Mouse (Mus musculus) neural tube, embryonic 11.5 days (tissue): Measurements from ENCODE around the gene Tmem238. TPM values are rescaled to one million over a fixed set of nuclear protein-coding genes. Genes with fewer than 3 reads are reported as not detected.

Experiments
- ATAC-seq: fragments of 200-750 bp; cut with Nextera tagmentation; 2 replicates; pipeline ENCODE4 v1.8.0; 2017; ENCODE audit warnings: moderate number of reproducible peaks, mild to moderate bottlenecking, moderate TSS enrichment, moderate library complexity; ENCODE audit not compliant: insufficient read depth, low FRiP score, low TSS enrichment
- DNase-seq: peaks from one replicate; pipeline ENCODE4 v3.0.0-alpha.2; 2015; ENCODE audit warnings: low spot score
- H3K27ac ChIP-seq: fragments of 300-500 bp; sonication (generic); 2 replicates; pipeline ENCODE4 v1.5.1; 2014; ENCODE audit warnings: low read depth, mild to moderate bottlenecking, low read length
- H3K27me3 ChIP-seq: fragments of 300-500 bp; sonication (generic); 2 replicates; pipeline ENCODE4 v1.6.1; 2014; ENCODE audit warnings: mild to moderate bottlenecking, low read length, mixed read lengths; ENCODE audit not compliant: control insufficient read depth, insufficient read depth
- H3K36me3 ChIP-seq: fragments of 300-500 bp; sonication (generic); 2 replicates; pipeline ENCODE4 v1.6.1; 2014; ENCODE audit warnings: mild to moderate bottlenecking, low read length, moderate library complexity, mixed read lengths; ENCODE audit not compliant: control insufficient read depth, insufficient read depth
- H3K4me1 ChIP-seq: fragments of 300-500 bp; sonication (generic); 2 replicates; pipeline ENCODE4 v1.6.1; 2014; ENCODE audit warnings: low read length, mixed read lengths; ENCODE audit not compliant: control insufficient read depth, insufficient read depth
- H3K4me2 ChIP-seq: fragments of 300-500 bp; sonication (generic); 2 replicates; pipeline ENCODE4 v1.6.1; 2014; ENCODE audit warnings: low read depth, mild to moderate bottlenecking, moderate library complexity
- H3K4me3 ChIP-seq: fragments of 300-500 bp; sonication (generic); 2 replicates; pipeline ENCODE4 v1.5.1; 2014; ENCODE audit warnings: low read depth, low read length
- H3K9ac ChIP-seq: fragments of 300-500 bp; sonication (generic); 2 replicates; pipeline ENCODE4 v1.6.1; 2014; ENCODE audit warnings: mild to moderate bottlenecking, low read length
- H3K9me3 ChIP-seq: fragments of 300-500 bp; sonication (generic); 2 replicates; pipeline ENCODE4 v1.6.1; 2016; ENCODE audit warnings: low read length; ENCODE audit not compliant: control insufficient read depth
- WGBS: fragments of 180-500 bp; shearing (Covaris S2); extraction: QIAGEN DNeasy Blood & Tissue Kit; methylation state at CpG from one replicate; pipeline ENCODE4 v1.1.7; 2014; 5-methylcytosine and 5-hydroxymethylcytosine counted together
- polyA plus RNA-seq: library from polyadenylated mRNA; unstranded; fragments of >200 nt; fragmentation: Nextera tagmentation; extraction: Ambion mirVana; gene quantifications from 2 replicates; pipeline ENCODE4 v1.2.1, GENCODE M21; 2014

Tmem238 gene
- polyA plus RNA-seq, 1 experiment from 2014 or later, result 1.7 TPM

DNA sequence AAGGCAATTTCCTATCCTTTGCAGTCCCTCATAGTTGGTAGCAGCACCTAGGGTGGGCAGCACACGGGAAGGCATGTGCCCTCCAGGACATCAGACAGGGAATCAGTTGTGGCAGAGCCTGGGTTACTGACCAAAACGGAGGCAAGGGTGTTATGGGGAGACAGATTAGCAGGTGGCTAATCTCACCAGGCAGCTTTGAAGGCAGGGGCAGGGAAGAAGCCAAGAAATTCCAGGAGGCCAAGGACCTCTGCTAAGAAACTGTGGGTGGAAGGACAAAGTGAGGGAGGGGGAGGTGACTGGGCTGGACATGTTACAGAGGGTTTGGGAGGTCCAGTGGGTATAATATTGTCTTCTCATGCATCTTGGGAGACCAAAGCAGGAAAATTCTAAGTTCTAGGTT is 46.1 kb downstream of the Tmem238 start:
- 83% methylated on average over 2 of the region's 2 CpGs for WGBS
- DNase-seq (no peak), ATAC-seq (no peak)
- peaks cover 7% of the 10 kb centered on the region for H3K36me3 ChIP-seq
- no peak overlapping the region for H3K9ac ChIP-seq
- H3K27ac ChIP-seq, result no peak overlapping the region
- peaks cover 17% of the 10 kb centered on the region for H3K4me1 ChIP-seq
- no peaks in the 10 kb centered on the region for H3K9me3 ChIP-seq
- H3K4me2 ChIP-seq, result no peak overlapping the region
- H3K27me3 ChIP-seq, result no peaks in the 10 kb centered on the region
- no peak overlapping the region for H3K4me3 ChIP-seq

GRCm38 (mm10) chr7:4742482-4742819 is 47.0 kb downstream of the Tmem238 start:
- no peaks in the 10 kb centered on the region for H3K9me3 ChIP-seq
- 87% methylated on average over 6 of the region's 6 CpGs for WGBS
- DNase-seq (no peak), ATAC-seq (no peak)
- H3K4me3 ChIP-seq, result no peak overlapping the region
- peaks cover 17% of the 10 kb centered on the region for H3K4me1 ChIP-seq
- no peak overlapping the region; the same call in 1 of the 2 replicates for H3K4me2 ChIP-seq
- H3K27me3 ChIP-seq, result no peaks in the 10 kb centered on the region
- H3K36me3 ChIP-seq, result peaks cover 7% of the 10 kb centered on the region
- no peak overlapping the region for H3K27ac ChIP-seq
- H3K9ac ChIP-seq, result no peak overlapping the region; the same call in 1 of the 2 replicates

DNA sequence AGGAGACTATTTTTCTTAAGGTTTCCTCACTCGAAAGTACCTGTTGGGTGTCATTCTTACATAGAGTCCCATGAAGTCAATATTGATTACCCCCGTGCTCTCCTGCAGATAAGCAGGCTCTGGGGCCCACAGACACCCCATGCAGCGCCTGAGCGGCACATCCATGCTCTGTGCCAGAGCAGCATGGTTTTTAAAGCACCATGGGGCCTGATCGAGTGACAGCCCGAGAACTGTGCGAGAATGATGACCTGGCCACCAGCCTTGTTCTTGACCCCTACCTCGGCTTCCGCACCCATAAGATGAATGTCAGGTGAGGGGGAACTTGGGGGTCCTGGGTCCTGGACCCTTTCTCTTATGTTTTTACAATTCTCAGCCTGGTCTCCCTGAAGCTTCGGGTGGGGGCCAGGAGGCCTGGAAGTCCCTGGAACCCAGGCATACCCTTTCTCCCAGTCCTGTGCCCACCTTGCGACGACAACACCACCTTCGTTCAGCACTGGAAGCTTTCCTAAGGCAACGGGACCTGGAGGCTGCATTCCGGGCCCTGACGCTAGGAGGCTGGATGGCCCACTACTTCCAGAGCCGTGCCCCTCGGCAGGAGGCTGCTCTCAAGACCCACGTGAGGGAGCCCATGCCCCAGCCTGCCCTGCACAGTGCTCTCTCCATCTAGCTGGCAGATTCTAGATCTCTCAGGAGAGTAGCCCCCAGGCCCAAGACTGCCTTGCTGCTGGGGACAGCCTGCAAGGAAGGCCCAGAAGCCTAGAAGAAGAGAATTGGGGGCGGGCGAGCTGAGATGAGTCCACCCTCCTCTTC is 47.6 kb downstream of the Tmem238 start:
- H3K4me3 ChIP-seq, result peak overlapping the region; percentile 74
- 85% methylated on average over 21 of the region's 21 CpGs for WGBS
- DNase-seq (no peak), ATAC-seq (no peak)
- peak overlapping the region; percentile 88 for H3K4me2 ChIP-seq
- no peaks in the 10 kb centered on the region for H3K27me3 ChIP-seq
- no peak overlapping the region for H3K27ac ChIP-seq
- H3K9me3 ChIP-seq, result no peaks in the 10 kb centered on the region
- peaks cover 7% of the 10 kb centered on the region for H3K36me3 ChIP-seq
- H3K4me1 ChIP-seq, result peaks cover 17% of the 10 kb centered on the region
- peak overlapping the region; percentile 85 for H3K9ac ChIP-seq

GRCm38 (mm10) chr7:4741151-4741550 is 48.3 kb downstream of the Tmem238 start:
- H3K4me1 ChIP-seq, result peaks cover 17% of the 10 kb centered on the region
- no peak for ATAC-seq
- H3K4me2 ChIP-seq, result peak overlapping the region; percentile 88
- no peaks in the 10 kb centered on the region for H3K9me3 ChIP-seq
- WGBS, result 7% methylated on average over 4 of the region's 4 CpGs
- H3K4me3 ChIP-seq, result peak overlapping the region; percentile 74
- peak overlapping the region; percentile 56; the same call in 1 of the 2 replicates for H3K27ac ChIP-seq
- no peaks in the 10 kb centered on the region for H3K27me3 ChIP-seq
- peaks cover 7% of the 10 kb centered on the region; the same call in 1 of the 2 replicates for H3K36me3 ChIP-seq
- peak overlapping the region; percentile 85 for H3K9ac ChIP-seq
- DNase-seq, result no peak

DNA sequence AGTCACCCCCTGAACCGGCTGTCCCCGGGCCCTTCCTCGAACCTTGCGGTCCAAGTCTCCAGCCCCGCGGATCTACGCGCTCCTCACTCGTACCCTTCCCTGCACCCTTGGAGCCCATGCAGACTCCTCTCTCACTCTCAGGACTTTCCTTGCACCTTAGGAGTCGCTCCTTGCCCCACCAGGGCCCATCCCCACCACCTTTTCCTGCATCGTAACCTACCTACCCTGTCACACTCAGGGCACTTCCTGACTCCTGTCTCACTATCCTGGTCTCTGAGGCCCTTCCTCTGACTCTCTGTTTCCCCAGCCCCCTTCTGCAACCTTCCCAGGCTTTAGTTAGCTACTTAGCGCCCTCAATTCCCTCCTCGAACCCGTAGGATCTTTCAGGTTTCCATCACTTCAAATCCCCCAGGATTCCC is 49.1 kb downstream of the Tmem238 start:
- H3K36me3 ChIP-seq, result peaks cover 5% of the 10 kb centered on the region; the same call in 1 of the 2 replicates
- H3K27ac ChIP-seq, result peak overlapping the region; percentile 85
- WGBS, result 2% methylated on average over 7 of the region's 14 CpGs
- H3K9ac ChIP-seq, result peak overlapping the region; percentile 85
- H3K9me3 ChIP-seq, result no peaks in the 10 kb centered on the region
- peak overlapping the region; percentile 74 for H3K4me3 ChIP-seq
- ATAC-seq (peak; percentile 29; the same call in 1 of the 2 replicates), DNase-seq (peak; percentile 34)
- peak overlapping the region; percentile 88 for H3K4me2 ChIP-seq
- H3K4me1 ChIP-seq, result peaks cover 17% of the 10 kb centered on the region
- H3K27me3 ChIP-seq, result no peaks in the 10 kb centered on the region

GRCm38 (mm10) chr7:4739544-4740275 is 49.7 kb downstream of the Tmem238 start, which contains the start of gene Kmt5c:
Kmt5c (plus strand) TSS chr7:4740115.
- WGBS, result 0% methylated on average over 36 of the region's 44 CpGs
- Histone ChIP-seq H3K9me3 (no peaks in the 10 kb centered on the region), H3K36me3 (peaks cover 5% of the 10 kb centered on the region; the same call in 1 of the 2 replicates), H3K9ac (peak within 1 kb of the TSS; percentile 85), H3K27me3 (no peaks in the 10 kb centered on the region), H3K4me1 (peaks cover 17% of the 10 kb centered on the region), H3K4me2 (peak within 1 kb of the TSS; percentile 88), H3K4me3 (peak within 1 kb of the TSS; percentile 74), H3K27ac (peak within 1 kb of the TSS; percentile 85)
- DNase-seq, result peak; percentile 95
- peak; percentile 98 for ATAC-seq

DNA sequence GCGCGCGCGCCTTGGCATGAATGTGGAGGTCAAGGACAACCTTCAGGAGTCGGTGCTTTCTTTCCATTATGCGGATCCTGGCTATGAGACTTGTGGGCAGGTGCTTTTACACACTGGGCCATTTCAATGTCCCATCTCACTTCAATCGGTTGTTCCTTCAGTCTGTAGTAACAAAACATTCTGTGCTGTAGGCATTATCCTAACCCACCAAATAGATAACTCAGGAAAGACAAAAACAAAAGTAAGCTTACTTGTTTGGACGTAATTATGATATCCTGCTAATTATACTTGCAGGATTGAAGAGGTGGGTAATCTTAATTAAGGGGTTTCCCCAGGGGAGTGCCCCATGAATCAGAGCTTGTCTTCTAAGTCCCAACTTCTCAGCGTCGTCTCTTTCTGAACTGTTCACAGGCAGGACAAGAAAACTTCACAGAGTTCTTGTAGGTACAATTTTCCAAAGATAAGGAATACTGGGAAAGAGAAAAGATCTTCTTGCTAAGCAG is 50.4 kb downstream of the Tmem238 start:
- Histone ChIP-seq H3K9ac (no peak overlapping the region), H3K36me3 (peaks cover 5% of the 10 kb centered on the region; the same call in 1 of the 2 replicates), H3K4me3 (no peak overlapping the region), H3K27me3 (no peaks in the 10 kb centered on the region), H3K9me3 (no peaks in the 10 kb centered on the region), H3K27ac (peak overlapping the region; percentile 0; the same call in 1 of the 2 replicates), H3K4me1 (peaks cover 17% of the 10 kb centered on the region), H3K4me2 (peak overlapping the region; percentile 30)
- peak; percentile 4; the same call in 1 of the 2 replicates for ATAC-seq
- no peak for DNase-seq
- 46% methylated on average over 10 of the region's 10 CpGs for WGBS
